Mouse (Mus musculus): ENCODE measurements around the gene March9. TPM values are rescaled to one million over a fixed set of nuclear protein-coding genes. Genes with fewer than 3 reads are reported as not detected.

March9 gene
- polyA plus RNA-seq, 1 experiment from 2014 or later = 0.50 TPM

- no peak for ATAC-seq
- WGBS = 4% methylated on average over 35 of the region's 35 CpGs
- Histone ChIP-seq H3K4me1 (ENCODE audit: control insufficient read depth, insufficient read depth, low read length) (no peaks in the 10 kb centered on the region), H3K4me3 (ENCODE audit: low read length) (peak overlapping the region; percentile 31), H3K4me2 (ENCODE audit: low read depth, low read length) (peak overlapping the region; percentile 41), H3K9me3 (ENCODE audit: control insufficient read depth, low read length) (no peaks in the 10 kb centered on the region), H3K27ac (ENCODE audit: low read length) (no peak overlapping the region), H3K9ac (ENCODE audit: low read depth, low read length) (no peak overlapping the region; the same call in 1 of the 2 replicates), H3K27me3 (replicated peaks; ENCODE audit: control insufficient read depth, insufficient read depth, low read length) (peaks cover 42% of the 10 kb centered on the region), H3K36me3 (ENCODE audit: control insufficient read depth, insufficient read depth, low read length) (0 out of 2 replicates have a peak, but pooled peaks cover 3% of the 10 kb centered on the region)
Measured at GRCm38 (mm10) chr10:127048608-127049394, 11.2 kb downstream of the March9 start.

GRCm38 (mm10) chr10:127047954-127048353 is 12.0 kb downstream of the March9 start, which contains the start of gene Cyp27b1:
Gene Cyp27b1 (plus strand): TSS chr10:127048250.
- no peaks in the 10 kb centered on the region for H3K9me3 ChIP-seq (ENCODE audit: control insufficient read depth, low read length)
- peak within 1 kb of the TSS; percentile 41 for H3K4me2 ChIP-seq (ENCODE audit: low read depth, low read length)
- peaks cover 42% of the 10 kb centered on the region for H3K27me3 ChIP-seq (replicated peaks; ENCODE audit: control insufficient read depth, insufficient read depth, low read length)
- ATAC-seq = no peak
- no peak within 1 kb of the TSS; the same call in 1 of the 2 replicates for H3K9ac ChIP-seq (ENCODE audit: low read depth, low read length)
- peaks cover under 1% of the 10 kb centered on the region; the same call in 1 of the 2 replicates for H3K4me1 ChIP-seq (ENCODE audit: control insufficient read depth, insufficient read depth, low read length)
- H3K27ac ChIP-seq (ENCODE audit: low read length) = no peak within 1 kb of the TSS
- peak within 1 kb of the TSS; percentile 31 for H3K4me3 ChIP-seq (ENCODE audit: low read length)
- 41% methylated on average over 5 of the region's 5 CpGs for WGBS
- H3K36me3 ChIP-seq (ENCODE audit: control insufficient read depth, insufficient read depth, low read length) = 0 out of 2 replicates have a peak, but pooled peaks cover 3% of the 10 kb centered on the region

- Histone ChIP-seq H3K27ac (ENCODE audit: low read length) (no peak overlapping the region), H3K27me3 (replicated peaks; ENCODE audit: control insufficient read depth, insufficient read depth, low read length) (peaks cover 9% of the 10 kb centered on the region), H3K4me1 (ENCODE audit: control insufficient read depth, insufficient read depth, low read length) (peaks cover 7% of the 10 kb centered on the region; the same call in 1 of the 2 replicates), H3K36me3 (ENCODE audit: control insufficient read depth, insufficient read depth, low read length) (0 out of 2 replicates have a peak, but pooled peaks cover 3% of the 10 kb centered on the region), H3K4me3 (ENCODE audit: low read length) (no peak overlapping the region), H3K9me3 (ENCODE audit: control insufficient read depth, low read length) (no peaks in the 10 kb centered on the region), H3K4me2 (ENCODE audit: low read depth, low read length) (no peak overlapping the region), H3K9ac (ENCODE audit: low read depth, low read length) (no peak overlapping the region)
- ATAC-seq = no peak
- WGBS = 92% methylated on average over 6 of the region's 6 CpGs
Measured at GRCm38 (mm10) chr10:127043187-127043586, 16.8 kb downstream of the March9 start.

- Histone ChIP-seq H3K4me2 (ENCODE audit: low read depth, low read length) (peak overlapping the region; percentile 97), H3K9me3 (ENCODE audit: control insufficient read depth, low read length) (no peaks in the 10 kb centered on the region), H3K4me3 (ENCODE audit: low read length) (peak overlapping the region; percentile 96), H3K36me3 (ENCODE audit: control insufficient read depth, insufficient read depth, low read length) (0 out of 2 replicates have a peak, but pooled peaks cover 3% of the 10 kb centered on the region), H3K9ac (ENCODE audit: low read depth, low read length) (peak overlapping the region; percentile 80), H3K27ac (ENCODE audit: low read length) (no peak overlapping the region), H3K4me1 (ENCODE audit: control insufficient read depth, insufficient read depth, low read length) (peaks cover 7% of the 10 kb centered on the region; the same call in 1 of the 2 replicates), H3K27me3 (replicated peaks; ENCODE audit: control insufficient read depth, insufficient read depth, low read length) (peaks cover 3% of the 10 kb centered on the region)
- peak; percentile 5; the same call in 1 of the 2 replicates for ATAC-seq
- 16% methylated on average over 5 of the region's 5 CpGs for whole genome bisulfite sequencing
Measured at GRCm38 (mm10) chr10:127042468-127043115, 17.4 kb downstream of the March9 start.

GRCm38 (mm10) chr10:127041774-127042338 is 18.1 kb downstream of the March9 start:
- Histone ChIP-seq H3K4me1 (ENCODE audit: control insufficient read depth, insufficient read depth, low read length) (peaks cover 7% of the 10 kb centered on the region; the same call in 1 of the 2 replicates), H3K4me3 (ENCODE audit: low read length) (peak overlapping the region; percentile 96), H3K9me3 (ENCODE audit: control insufficient read depth, low read length) (no peaks in the 10 kb centered on the region), H3K36me3 (ENCODE audit: control insufficient read depth, insufficient read depth, low read length) (0 out of 2 replicates have a peak, but pooled peaks cover 3% of the 10 kb centered on the region), H3K27ac (ENCODE audit: low read length) (0 out of 2 replicates have a peak overlapping the region, but pooled peaks have one; percentile 66), H3K27me3 (replicated peaks; ENCODE audit: control insufficient read depth, insufficient read depth, low read length) (no peaks in the 10 kb centered on the region), H3K4me2 (ENCODE audit: low read depth, low read length) (peak overlapping the region; percentile 97), H3K9ac (ENCODE audit: low read depth, low read length) (peak overlapping the region; percentile 80)
- WGBS = under 1% methylated on average over 44 of the region's 44 CpGs
- peak; percentile 91 for ATAC-seq

GRCm38 (mm10) chr10:127041274-127041766 is 18.7 kb downstream of the March9 start, which contains the start of the genes Mettl1 and Eef1akmt3:
Gene Mettl1 (plus strand): TSS chr10:127041414.
Gene Eef1akmt3 (minus strand): TSS chr10:127041513.
- Histone ChIP-seq H3K9ac (ENCODE audit: low read depth, low read length) (peak within 1 kb of the TSS; percentile 80), H3K9me3 (ENCODE audit: control insufficient read depth, low read length) (no peaks in the 10 kb centered on the region), H3K4me1 (ENCODE audit: control insufficient read depth, insufficient read depth, low read length) (peaks cover 7% of the 10 kb centered on the region; the same call in 1 of the 2 replicates), H3K27ac (ENCODE audit: low read length) (0 out of 2 replicates have a peak within 1 kb of the TSS, but pooled peaks have one; percentile 66), H3K4me3 (ENCODE audit: low read length) (peak within 1 kb of the TSS; percentile 96), H3K27me3 (replicated peaks; ENCODE audit: control insufficient read depth, insufficient read depth, low read length) (no peaks in the 10 kb centered on the region), H3K36me3 (ENCODE audit: control insufficient read depth, insufficient read depth, low read length) (0 out of 2 replicates have a peak, but pooled peaks cover 3% of the 10 kb centered on the region), H3K4me2 (ENCODE audit: low read depth, low read length) (peak within 1 kb of the TSS; percentile 97)
- ATAC-seq = peak; percentile 76
- WGBS = under 1% methylated on average over 28 of the region's 28 CpGs

GRCm38 (mm10) chr10:127040569-127041214 is 19.3 kb downstream of the March9 start:
- ATAC-seq = peak; percentile 7; the same call in 1 of the 2 replicates

GRCm38 (mm10) chr10:127037641-127038040 is 22.3 kb downstream of the March9 start:
- Histone ChIP-seq H3K36me3 (ENCODE audit: control insufficient read depth, insufficient read depth, low read length) (no peaks in the 10 kb centered on the region), H3K4me1 (ENCODE audit: control insufficient read depth, insufficient read depth, low read length) (peaks cover 3% of the 10 kb centered on the region; the same call in 1 of the 2 replicates), H3K27me3 (replicated peaks; ENCODE audit: control insufficient read depth, insufficient read depth, low read length) (no peaks in the 10 kb centered on the region), H3K4me2 (ENCODE audit: low read depth, low read length) (no peak overlapping the region), H3K9ac (ENCODE audit: low read depth, low read length) (no peak overlapping the region), H3K27ac (ENCODE audit: low read length) (no peak overlapping the region), H3K9me3 (ENCODE audit: control insufficient read depth, low read length) (no peaks in the 10 kb centered on the region), H3K4me3 (ENCODE audit: low read length) (no peak overlapping the region)
- WGBS = 76% methylated on average over 12 of the region's 12 CpGs
- ATAC-seq = no peak

More at GRCm38 (mm10) chr10:127040569-127041214, 19.3 kb downstream of the March9 start:
- Histone ChIP-seq H3K4me2 (ENCODE audit: low read depth, low read length) (peak overlapping the region; percentile 97), H3K9ac (ENCODE audit: low read depth, low read length) (peak overlapping the region; percentile 80), H3K4me3 (ENCODE audit: low read length) (peak overlapping the region; percentile 96), H3K27ac (ENCODE audit: low read length) (no peak overlapping the region), H3K27me3 (replicated peaks; ENCODE audit: control insufficient read depth, insufficient read depth, low read length) (no peaks in the 10 kb centered on the region), H3K9me3 (ENCODE audit: control insufficient read depth, low read length) (no peaks in the 10 kb centered on the region), H3K4me1 (ENCODE audit: control insufficient read depth, insufficient read depth, low read length) (peaks cover 7% of the 10 kb centered on the region; the same call in 1 of the 2 replicates), H3K36me3 (ENCODE audit: control insufficient read depth, insufficient read depth, low read length) (0 out of 2 replicates have a peak, but pooled peaks cover 3% of the 10 kb centered on the region)
- 3% methylated on average over 20 of the region's 20 CpGs for WGBS
